Mouse (Mus musculus): ENCODE measurements around the gene Zc3h12a.

Zc3h12a gene

GRCm38 (mm10) chr4:125144627-125145026, 17.0 kb upstream of the Zc3h12a start:
- DNase-seq (ENCODE audit: low spot score) = no peak

GRCm38 (mm10) chr4:125144211-125144610, 16.6 kb upstream of the Zc3h12a start:
- DNase-seq (ENCODE audit: low spot score) = no peak

- DNase-seq (ENCODE audit: low spot score) = no peak
These were observed 10.7 kb upstream of the Zc3h12a start for GRCm38 (mm10) chr4:125138321-125138720.

- DNase-seq (ENCODE audit: low spot score) = no peak
These were observed 8.8 kb upstream of the Zc3h12a start for GRCm38 (mm10) chr4:125136303-125136888.

GRCm38 (mm10) chr4:125135076-125135855, 7.6 kb upstream of the Zc3h12a start:
- no peak for DNase-seq (ENCODE audit: low spot score)

GRCm38 (mm10) chr4:125134631-125135030, 7.0 kb upstream of the Zc3h12a start:
- DNase-seq (ENCODE audit: low spot score) = no peak

- no peak for DNase-seq (ENCODE audit: low spot score)
These were observed 6.6 kb upstream of the Zc3h12a start for GRCm38 (mm10) chr4:125134192-125134591.

- peak; percentile 73 for DNase-seq (ENCODE audit: low spot score)
These were observed 4.8 kb upstream of the Zc3h12a start for GRCm38 (mm10) chr4:125132394-125132793.

- DNase-seq (ENCODE audit: low spot score) = no peak
These were observed 3.9 kb upstream of the Zc3h12a start for GRCm38 (mm10) chr4:125131493-125131892.

GRCm38 (mm10) chr4:125126761-125127160, 879 bp downstream of the Zc3h12a start:
- no peak for DNase-seq (ENCODE audit: low spot score)

GRCm38 (mm10) chr4:125126186-125126585, 1.5 kb downstream of the Zc3h12a start:
- DNase-seq (ENCODE audit: low spot score) = no peak

- DNase-seq (ENCODE audit: low spot score) = no peak
These were observed 2.2 kb downstream of the Zc3h12a start for GRCm38 (mm10) chr4:125125361-125125921.

- peak; percentile 92 for DNase-seq (ENCODE audit: low spot score)
These were observed 3.0 kb downstream of the Zc3h12a start for GRCm38 (mm10) chr4:125124424-125125209.

- peak; percentile 68 for DNase-seq (ENCODE audit: low spot score)
These were observed 4.4 kb downstream of the Zc3h12a start for GRCm38 (mm10) chr4:125123279-125123671.

GRCm38 (mm10) chr4:125122431-125123278, 5.0 kb downstream of the Zc3h12a start:
- DNase-seq (ENCODE audit: low spot score) = peak; percentile 42

- no peak for DNase-seq (ENCODE audit: low spot score)
These were observed 7.9 kb downstream of the Zc3h12a start for GRCm38 (mm10) chr4:125119721-125120120.

- DNase-seq (ENCODE audit: low spot score) = no peak
These were observed 8.6 kb downstream of the Zc3h12a start for GRCm38 (mm10) chr4:125119070-125119469.

- no peak for DNase-seq (ENCODE audit: low spot score)
These were observed 9.7 kb downstream of the Zc3h12a start for GRCm38 (mm10) chr4:125117902-125118320.

GRCm38 (mm10) chr4:125116929-125117328, 10.7 kb downstream of the Zc3h12a start:
- no peak for DNase-seq (ENCODE audit: low spot score)

GRCm38 (mm10) chr4:125116090-125116861, 11.4 kb downstream of the Zc3h12a start:
- DNase-seq (ENCODE audit: low spot score) = no peak

- no peak for DNase-seq (ENCODE audit: low spot score)
These were observed 11.9 kb downstream of the Zc3h12a start for GRCm38 (mm10) chr4:125115710-125116089.

Data from T-cell, adult 2 months (primary cell).